Mouse (Mus musculus) brain, embryonic 18.5 days (tissue): ENCODE measurements around the gene Snrpb2.
A peak's percentile ranks its signal among the peaks of the same experiment; 100 is the strongest.

Experiments used
- DNase-seq: peaks from one replicate; pipeline ENCODE4 v3.0.0-alpha.2; 2012; ENCODE audit warnings: low read depth, low spot score

The Snrpb2 gene

DNA sequence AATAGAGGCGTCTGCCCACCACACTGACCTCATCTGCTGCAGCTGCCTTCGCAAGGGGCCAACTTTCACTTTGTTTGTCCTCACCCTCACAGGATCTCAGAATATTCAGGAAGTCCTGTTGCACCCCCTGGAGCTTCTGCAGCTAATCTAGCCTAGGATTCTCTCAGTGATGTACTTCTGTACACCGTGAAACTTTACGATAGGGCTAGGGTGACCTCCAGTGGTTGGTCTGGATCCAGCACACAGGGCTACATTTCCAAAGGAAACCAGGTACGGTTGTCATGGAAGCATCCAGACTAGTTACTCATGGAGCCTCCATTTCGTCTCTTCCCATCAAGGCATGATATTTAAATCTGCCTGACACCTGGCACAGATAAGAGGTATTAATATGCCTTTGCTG lies 30.9 kb downstream of the Snrpb2 start:
- DNase-seq, result peak; percentile 67

DNA sequence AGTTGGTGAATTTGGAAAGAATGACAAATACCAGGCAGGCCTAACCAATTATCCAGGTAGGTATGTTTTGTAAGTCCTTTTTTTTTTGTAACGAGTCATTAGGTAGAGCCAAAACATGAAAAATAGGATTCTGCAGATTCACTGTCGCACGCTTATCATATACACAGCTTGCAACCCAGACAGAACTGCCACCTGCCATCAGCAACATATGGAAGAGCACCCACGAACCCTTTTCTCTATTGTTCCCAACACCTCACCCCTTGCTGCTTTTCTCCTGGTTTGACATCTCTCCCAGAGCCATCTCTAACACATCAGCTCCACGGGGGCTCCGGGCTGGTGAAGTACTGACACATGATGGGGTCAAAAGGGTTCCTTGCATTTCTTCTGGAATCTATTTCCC lies 31.9 kb downstream of the Snrpb2 start:
- no peak for DNase-seq

DNA sequence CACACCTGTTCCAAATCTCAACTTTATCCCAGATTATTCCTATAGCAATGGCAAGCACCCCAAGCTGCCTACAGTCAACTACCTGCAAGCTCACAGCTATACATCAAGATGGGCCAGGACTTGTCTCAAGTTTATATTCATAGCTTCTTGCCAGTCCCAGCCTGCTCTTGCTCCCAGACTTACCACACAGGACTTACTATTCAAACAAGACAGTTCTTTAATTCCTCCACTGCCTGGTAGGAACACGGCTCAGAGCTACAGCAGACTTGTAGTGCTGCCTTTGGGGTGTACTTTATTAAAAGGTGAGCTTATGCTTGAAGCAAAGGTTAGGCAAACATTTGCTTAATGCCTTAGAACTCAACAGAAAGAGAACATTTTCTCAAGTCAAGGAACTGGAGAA lies 34.3 kb downstream of the Snrpb2 start:
- DNase-seq, result no peak

DNA sequence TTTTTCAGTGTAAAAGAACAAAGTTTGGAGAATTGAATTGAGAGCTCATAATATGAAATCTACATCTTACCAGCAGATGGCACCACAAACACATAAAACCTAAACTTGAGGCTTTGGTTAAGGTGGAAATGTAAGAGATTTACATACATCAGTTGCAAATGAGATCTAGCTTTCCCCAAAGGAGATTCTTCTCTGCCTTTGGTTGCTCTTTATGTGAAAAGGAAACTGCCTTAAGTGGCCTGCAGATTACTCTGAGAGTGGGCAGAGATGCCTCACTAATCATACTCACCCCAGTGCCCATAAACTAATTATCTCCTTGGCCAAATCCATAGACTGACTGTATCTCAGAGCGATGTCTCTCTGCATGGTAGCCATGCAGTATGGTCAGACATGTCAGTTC lies 51.0 kb downstream of the Snrpb2 start:
- DNase-seq, result peak; percentile 42

DNA sequence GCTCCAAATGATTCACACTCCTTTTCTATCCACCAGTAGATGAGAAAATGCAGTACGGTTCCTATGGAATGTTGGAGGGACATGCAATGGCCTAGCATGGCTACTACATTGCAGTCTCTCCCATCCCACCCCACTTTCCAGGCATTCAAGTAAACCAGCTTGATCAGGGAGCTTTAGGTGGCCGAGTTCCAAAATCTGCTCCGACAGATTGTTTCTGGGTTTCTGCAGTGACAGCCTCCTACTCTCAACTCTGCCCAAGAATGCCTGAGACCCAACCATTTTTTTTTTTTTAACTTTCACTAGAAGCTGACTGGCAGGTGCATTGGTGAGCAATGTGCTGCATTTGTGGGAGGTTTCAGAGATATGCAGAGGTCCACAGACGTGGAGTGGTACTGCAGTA lies 51.9 kb downstream of the Snrpb2 start:
- DNase-seq, result peak; percentile 26

DNA sequence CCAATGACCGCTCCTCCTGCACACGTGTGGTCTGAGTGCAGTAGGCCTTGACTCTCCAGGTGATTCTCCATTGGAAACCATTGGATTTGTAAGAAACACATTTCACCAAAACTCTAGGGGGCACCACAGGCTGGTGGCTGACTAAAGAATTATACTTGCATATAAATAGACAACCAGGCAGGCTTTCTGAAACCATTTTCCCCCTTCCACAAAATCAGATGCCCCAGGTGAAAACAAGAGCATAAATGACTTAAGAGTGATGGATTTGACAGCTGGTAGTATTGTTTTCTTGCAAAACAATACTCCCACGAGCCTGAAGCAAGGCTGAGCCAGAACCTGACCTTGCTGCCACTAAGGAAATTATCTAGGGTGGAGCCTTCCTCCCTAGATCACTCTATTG lies 54.6 kb downstream of the Snrpb2 start:
- DNase-seq, result no peak

DNA sequence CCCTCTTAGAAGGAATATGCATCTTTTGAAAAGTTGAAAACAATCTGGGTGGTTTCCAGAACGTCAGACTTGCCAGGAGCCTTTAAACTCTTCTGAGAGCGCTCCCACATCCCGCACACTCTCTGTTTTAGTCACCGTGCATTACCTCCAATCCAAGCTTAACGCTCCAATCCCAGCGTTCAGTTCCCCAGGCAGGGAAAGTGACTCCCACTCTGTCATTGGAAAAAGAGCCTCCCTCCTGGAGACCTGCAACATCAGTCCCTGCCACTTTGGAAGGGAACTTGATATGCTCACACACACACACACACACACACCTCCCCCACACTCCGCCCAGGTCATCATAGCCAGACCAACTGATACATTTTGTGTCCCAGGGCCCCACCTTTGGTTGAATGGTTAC lies 55.4 kb downstream of the Snrpb2 start:
- no peak for DNase-seq
